Mouse (Mus musculus) C2C12 (cell line): ENCODE data around the gene Enah.

Experiments used
- CEBPB ChIP-seq: IDR thresholded peaks from one replicate; pipeline ENCODE4 v1.6.1; 2011; ENCODE audit warnings: low read depth, mild to moderate bottlenecking, control low read depth, moderate library complexity
- CTCF ChIP-seq: IDR thresholded peaks from one replicate; pipeline ENCODE4 v1.5.1; 2011; ENCODE audit not compliant: control insufficient read depth, insufficient read depth, insufficient read length
- MAX ChIP-seq: IDR thresholded peaks from one replicate; pipeline ENCODE4 v1.6.1; 2011; ENCODE audit warnings: mild to moderate bottlenecking, control low read depth
- MYOG ChIP-seq: IDR thresholded peaks from one replicate; pipeline ENCODE4 v1.6.1; 2011; ENCODE audit not compliant: control insufficient read depth, insufficient read length; ENCODE audit errors: extremely low read depth
- USF1 ChIP-seq: IDR thresholded peaks from one replicate; pipeline ENCODE4 v1.6.1; 2011; ENCODE audit warnings: low read depth, mild to moderate bottlenecking, control low read depth, moderate library complexity

DNA sequence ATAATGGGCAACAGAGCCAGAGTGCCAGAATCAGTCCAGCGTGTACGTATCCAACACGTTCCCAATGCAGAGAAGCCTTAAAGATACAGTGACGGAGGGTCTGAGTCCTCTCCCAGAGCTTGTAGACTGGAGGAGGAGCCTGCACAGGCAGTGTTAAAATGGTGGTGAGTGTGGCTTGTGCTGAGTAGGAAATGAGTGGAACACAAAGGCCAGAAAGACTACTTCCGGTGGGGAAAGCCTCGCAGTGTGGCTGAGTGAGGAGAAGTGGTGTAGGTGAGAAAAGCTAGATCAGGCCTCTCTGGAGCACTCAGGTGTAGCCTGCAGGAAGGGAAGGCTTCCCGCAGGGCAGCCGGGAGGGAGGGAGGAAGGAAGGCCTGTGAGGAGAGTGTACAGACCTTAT, 43.9 kb upstream of the Enah start:
- TF ChIP-seq CTCF = no peak
- TF ChIP-seq CEBPB = no peak
- no peak for TF ChIP-seq MYOG
- no peak for TF ChIP-seq USF1
- TF ChIP-seq MAX = no peak
